In genomic region chr14:118705808-118706731, GRCm38 (mm10) we compare ENCODE assay signal across 8 mouse cellular contexts. TPM values are rescaled to one million over a fixed set of nuclear protein-coding genes. Genes with fewer than 3 reads are reported as not detected.
DNase-seq lines count a peak whose midpoint lies in the region; ATAC-seq and TF ChIP-seq lines count a peak whose summit lies in the region.

Abcc4 (minus strand) TSS chr14:118706219.

- H3K27me3 ChIP-seq in C2C12 (ENCODE audit: control insufficient read depth, insufficient read depth, insufficient read length) (no peaks in the 10 kb centered on the region), myocyte (ENCODE audit: control insufficient read depth, insufficient read depth, insufficient read length) (no peaks in the 10 kb centered on the region)
- peaks cover 20% of the 10 kb centered on the region for H3K27me3 ChIP-seq in heart, embryonic 11.5 days (ENCODE audit: control insufficient read depth, insufficient read depth, low read length)
- peaks cover 36% of the 10 kb centered on the region for H3K27me3 ChIP-seq in kidney, embryonic 15.5 days
- H3K27me3 ChIP-seq in liver, embryonic 11.5 days (replicated peaks; ENCODE audit: control insufficient read depth, insufficient read depth, low read length), result peaks cover 16% of the 10 kb centered on the region; the same call in 1 of the 2 replicates
- H3K27me3 ChIP-seq in splenic B cell, adult 2 months (ENCODE audit: control insufficient read depth, insufficient read depth, low read length, poor library complexity, severe bottlenecking), result no peaks in the 10 kb centered on the region

- H3K79me2 ChIP-seq in C2C12 (ENCODE audit: control insufficient read depth, insufficient read depth) (peaks cover 48% of the 10 kb centered on the region), myocyte (ENCODE audit: control insufficient read depth, insufficient read depth) (peaks cover 8% of the 10 kb centered on the region)

- H3K9ac ChIP-seq in heart, embryonic 11.5 days (ENCODE audit: low read depth, low read length), result peak within 1 kb of the TSS; percentile 55
- peak within 1 kb of the TSS; percentile 54 for H3K9ac ChIP-seq in kidney, embryonic 15.5 days
- peak within 1 kb of the TSS; percentile 73 for H3K9ac ChIP-seq in liver, embryonic 11.5 days (ENCODE audit: low read depth, low read length)

- peak; percentile 85 for DNase-seq in liver, embryonic 11.5 days (ENCODE audit: low spot score)
- DNase-seq in splenic B cell, adult 2 months (ENCODE audit: low read depth, low spot score), result peak; percentile 77

- peaks cover 23% of the 10 kb centered on the region for H3K4me1 ChIP-seq in bone marrow macrophage, adult 2 months (ENCODE audit: control insufficient read depth, insufficient read depth, low read length)
- 0 out of 2 replicates have a peak, but pooled peaks cover 3% of the 10 kb centered on the region for H3K4me1 ChIP-seq in embryonic fibroblast, embryonic 13.5 days (ENCODE audit: control insufficient read depth, insufficient read depth, low read length)
- H3K4me1 ChIP-seq in heart, embryonic 11.5 days (ENCODE audit: control insufficient read depth, insufficient read depth, low read length), result 0 out of 2 replicates have a peak, but pooled peaks cover 3% of the 10 kb centered on the region
- H3K4me1 ChIP-seq in kidney, embryonic 15.5 days, result peaks cover 32% of the 10 kb centered on the region
- H3K4me1 ChIP-seq in liver, embryonic 11.5 days (replicated peaks; ENCODE audit: control insufficient read depth, insufficient read depth, low read length), result peaks cover 13% of the 10 kb centered on the region

- peak; percentile 81 for ATAC-seq in heart, embryonic 11.5 days (replicated peaks; ENCODE audit: insufficient number of reproducible peaks, low FRiP score, low TSS enrichment)
- peak; percentile 87 for ATAC-seq in kidney, embryonic 15.5 days (replicated peaks; ENCODE audit: low FRiP score)
- peak; percentile 90 for ATAC-seq in liver, embryonic 11.5 days (replicated peaks; ENCODE audit: low FRiP score)

- peaks cover 4% of the 10 kb centered on the region for H3K36me3 ChIP-seq in C2C12 (ENCODE audit: control insufficient read depth, insufficient read depth)
- no peaks in the 10 kb centered on the region for H3K36me3 ChIP-seq in heart, embryonic 11.5 days (ENCODE audit: control insufficient read depth, insufficient read depth, low read length)
- H3K36me3 ChIP-seq in kidney, embryonic 15.5 days, result no peaks in the 10 kb centered on the region
- no peaks in the 10 kb centered on the region for H3K36me3 ChIP-seq in liver, embryonic 11.5 days (ENCODE audit: control insufficient read depth, insufficient read depth, low read length)
- H3K36me3 ChIP-seq in myocyte (ENCODE audit: control insufficient read depth, insufficient read depth), result no peaks in the 10 kb centered on the region
- H3K36me3 ChIP-seq in splenic B cell, adult 2 months (ENCODE audit: control insufficient read depth, insufficient read depth, low read length, poor library complexity, severe bottlenecking), result no peaks in the 10 kb centered on the region

- under 1% methylated on average over 103 of the region's 106 CpGs for WGBS in heart, embryonic 11.5 days (ENCODE audit: insufficient replicate concordance)
- WGBS in kidney, embryonic 15.5 days, result under 1% methylated on average over 106 of the region's 106 CpGs
- WGBS in liver, embryonic 11.5 days, result under 1% methylated on average over 106 of the region's 106 CpGs

- TF ChIP-seq CTCF in C2C12 (IDR thresholded peaks at IDR 0.05; ENCODE audit: control insufficient read depth, insufficient read depth, insufficient read length), result no peak
- no peak for TF ChIP-seq CTCF in bone marrow macrophage, adult 2 months (IDR thresholded peaks at IDR 0.05; ENCODE audit: low read depth, low read length)
- TF ChIP-seq CTCF in embryonic fibroblast, embryonic 13.5 days (IDR thresholded peaks at IDR 0.05; ENCODE audit: borderline replicate concordance, insufficient read depth, low read length), result no peak

- H3ac ChIP-seq in C2C12 (ENCODE audit: control insufficient read depth, insufficient read length, low read depth) (peak within 1 kb of the TSS; percentile 67), myocyte (ENCODE audit: control insufficient read depth, insufficient read length) (peak within 1 kb of the TSS; percentile 57)

- no peak within 1 kb of the TSS; the same call in 1 of the 2 replicates for H3K27ac ChIP-seq in bone marrow macrophage, adult 2 months (ENCODE audit: insufficient read depth, low read depth, low read length)
- H3K27ac ChIP-seq in embryonic fibroblast, embryonic 13.5 days (ENCODE audit: insufficient read depth, low read length), result no peak within 1 kb of the TSS
- no peak within 1 kb of the TSS for H3K27ac ChIP-seq in heart, embryonic 11.5 days (ENCODE audit: low read depth, low read length)
- H3K27ac ChIP-seq in kidney, embryonic 15.5 days, result peak within 1 kb of the TSS; percentile 66
- H3K27ac ChIP-seq in liver, embryonic 11.5 days (ENCODE audit: low read depth, low read length), result no peak within 1 kb of the TSS; the same call in 1 of the 2 replicates

- no peaks in the 10 kb centered on the region for H3K9me3 ChIP-seq in heart, embryonic 11.5 days (replicated peaks; ENCODE audit: control insufficient read depth, low read length)
- no peaks in the 10 kb centered on the region for H3K9me3 ChIP-seq in kidney, embryonic 15.5 days (replicated peaks)
- no peaks in the 10 kb centered on the region for H3K9me3 ChIP-seq in liver, embryonic 11.5 days (ENCODE audit: control insufficient read depth, low read length)

- H3K4me3 ChIP-seq in C2C12 (ENCODE audit: insufficient read depth, poor library complexity, severe bottlenecking) (peak within 1 kb of the TSS; percentile 68), myocyte (peak within 1 kb of the TSS; percentile 41)
- H3K4me3 ChIP-seq in bone marrow macrophage, adult 2 months (ENCODE audit: insufficient read depth, low read length), result peak within 1 kb of the TSS; percentile 78
- peak within 1 kb of the TSS; percentile 62 for H3K4me3 ChIP-seq in embryonic fibroblast, embryonic 13.5 days (ENCODE audit: insufficient read depth, low read length)
- H3K4me3 ChIP-seq in heart, embryonic 11.5 days (ENCODE audit: low read depth, low read length), result peak within 1 kb of the TSS; percentile 63
- peak within 1 kb of the TSS; percentile 69 for H3K4me3 ChIP-seq in kidney, embryonic 15.5 days (replicated peaks)
- peak within 1 kb of the TSS; percentile 81 for H3K4me3 ChIP-seq in liver, embryonic 11.5 days (ENCODE audit: low read depth, low read length)

- H3K4me2 ChIP-seq in heart, embryonic 11.5 days, result peak within 1 kb of the TSS; percentile 92
- H3K4me2 ChIP-seq in kidney, embryonic 15.5 days, result peak within 1 kb of the TSS; percentile 98
- H3K4me2 ChIP-seq in liver, embryonic 11.5 days, result peak within 1 kb of the TSS; percentile 99
- H3K4me2 ChIP-seq in myocyte (ENCODE audit: low read depth), result peak within 1 kb of the TSS; percentile 73

- H3K79me3 ChIP-seq in C2C12 (ENCODE audit: low read depth), result peaks cover 33% of the 10 kb centered on the region

- no peak for TF ChIP-seq POLR2A in bone marrow macrophage, adult 2 months (IDR thresholded peaks at IDR 0.05; ENCODE audit: borderline replicate concordance, low read depth, low read length)
- TF ChIP-seq POLR2A in embryonic fibroblast, embryonic 13.5 days (IDR thresholded peaks at IDR 0.05; ENCODE audit: low read depth, low read length), result peak; percentile 71
- TF ChIP-seq POLR2A in myocyte (IDR thresholded peaks at IDR 0.05; ENCODE audit: insufficient read length, low read depth), result peak; percentile 48

TF ChIP-seq in C2C12, 6 proteins besides CTCF, POLR2A, EP300 and RAD21:
- TF ChIP-seq MYOD1 (IDR thresholded peaks at IDR 0.05; ENCODE audit: control insufficient read depth, insufficient read length, low read depth) (no peak), MAX (IDR thresholded peaks at IDR 0.05) (no peak), USF1 (IDR thresholded peaks at IDR 0.05; ENCODE audit: low read depth) (no peak), MYOG (IDR thresholded peaks at IDR 0.05; ENCODE audit: control insufficient read depth, extremely low read depth, insufficient read length) (no peak), FOSL1 (IDR thresholded peaks at IDR 0.05; ENCODE audit: insufficient read depth, low read length, poor library complexity, severe bottlenecking) (no peak), CEBPB (IDR thresholded peaks at IDR 0.05; ENCODE audit: low read depth) (no peak)

TF ChIP-seq in myocyte, 11 proteins besides CTCF, POLR2A, EP300 and RAD21:
- TF ChIP-seq MYOG (IDR thresholded peaks at IDR 0.05; ENCODE audit: control insufficient read depth in 1 of 3, insufficient read depth in 1 of 3, insufficient read length in 2 of 3, low read depth in 2 of 3) (peak in 1 of 3 experiments; percentile 9), SRF (IDR thresholded peaks at IDR 0.05; ENCODE audit: control insufficient read depth, insufficient read length, low read depth) (peak; percentile 57), MYOD1 (IDR thresholded peaks at IDR 0.05; ENCODE audit: control insufficient read depth in 1 of 3, insufficient read length in 2 of 3, low read depth in 2 of 3) (peak in 1 of 3 experiments; percentile 13), REST (IDR thresholded peaks at IDR 0.05; ENCODE audit: insufficient read depth, insufficient read length) (no peak)

RNA-seq across cellular contexts. Expression of gene Abcc4, which starts in this region (rescaled TPM):
- polyA plus RNA-seq in C2C12 (2012; fragmentation: generic; extraction: Trizol) (9.0 TPM), myocyte (2012; fragmentation: generic; extraction: Trizol) (6.3 TPM)
- polyA plus RNA-seq in bone marrow macrophage, adult 2 months (2012; ENCODE audit: insufficient read depth, insufficient read length, missing spikeins), result 8.2 and 8.6 TPM in 2 replicates
- 9.5 and 11.2 TPM in 2 replicates for polyA plus RNA-seq in embryonic fibroblast, embryonic 13.5 days (2011; ENCODE audit: insufficient read length, low read depth, missing spikeins)
- 1.6 and 1.7 TPM in 2 replicates for polyA plus RNA-seq in heart, embryonic 11.5 days (2014; fragmentation: Nextera tagmentation; extraction: Ambion mirVana)
- polyA plus RNA-seq in kidney, embryonic 15.5 days (2015; fragmentation: Nextera tagmentation; extraction: Ambion mirVana), result 7.3 and 7.9 TPM in 2 replicates
- 4.5 and 5.8 TPM in 2 replicates for polyA plus RNA-seq in liver, embryonic 11.5 days (2014; fragmentation: Nextera tagmentation; extraction: Ambion mirVana)
